Mouse (Mus musculus) neural tube, embryonic 10.5 days (tissue): ENCODE measurements at regions not wholly inside any gene's neighbourhood (a gene's known extent, or its start where the extent isn't known, plus 50 kb on each side); places are given as distances from the start of the nearest gene placed in this dataset.

ENCODE experiments used
- DNase-seq: peaks from one replicate; pipeline ENCODE4 v3.0.0-alpha.2; 2017; ENCODE audit warnings: low spot score; ENCODE audit errors: extremely low spot score

GRCm38 (mm10) chr11:112885336-112885940 lies 103.4 kb downstream of the Sox9 start:
- DNase-seq, result peak; percentile 64

GRCm38 (mm10) chr11:112886139-112886538 lies 104.1 kb downstream of the Sox9 start:
- DNase-seq, result no peak

- DNase-seq, result no peak
Measured at GRCm38 (mm10) chr11:112889760-112890159, 107.7 kb downstream of the Sox9 start.

- DNase-seq, result no peak
Measured at GRCm38 (mm10) chr11:112897597-112897996, 115.6 kb downstream of the Sox9 start.

GRCm38 (mm10) chr11:112902618-112903017 lies 120.6 kb downstream of the Sox9 start:
- no peak for DNase-seq

- DNase-seq, result no peak
Measured at GRCm38 (mm10) chr11:112910309-112910708, 128.3 kb downstream of the Sox9 start.

GRCm38 (mm10) chr11:112912875-112913274 lies 130.9 kb downstream of the Sox9 start:
- DNase-seq, result no peak

- DNase-seq, result no peak
Measured at GRCm38 (mm10) chr11:112916923-112917322, 134.9 kb downstream of the Sox9 start.

- no peak for DNase-seq
Measured at GRCm38 (mm10) chr11:112920131-112920530, 138.1 kb downstream of the Sox9 start.

GRCm38 (mm10) chr11:112924577-112924976 lies 142.6 kb downstream of the Sox9 start:
- no peak for DNase-seq

GRCm38 (mm10) chr11:112925140-112925539 lies 143.1 kb downstream of the Sox9 start:
- DNase-seq, result no peak

GRCm38 (mm10) chr11:112926330-112927025 lies 144.5 kb downstream of the Sox9 start:
- DNase-seq, result no peak

- no peak for DNase-seq
Measured at GRCm38 (mm10) chr11:112930186-112930808, 148.3 kb downstream of the Sox9 start.

GRCm38 (mm10) chr11:112938035-112938434 lies 156.0 kb downstream of the Sox9 start:
- no peak for DNase-seq

GRCm38 (mm10) chr11:112951421-112951820 lies 169.4 kb downstream of the Sox9 start:
- DNase-seq, result no peak

- DNase-seq, result no peak
Measured at GRCm38 (mm10) chr11:112952356-112952755, 170.3 kb downstream of the Sox9 start.

GRCm38 (mm10) chr11:112953491-112953890 lies 171.5 kb downstream of the Sox9 start:
- DNase-seq, result no peak

GRCm38 (mm10) chr11:112956748-112957440 lies 174.9 kb downstream of the Sox9 start:
- no peak for DNase-seq

GRCm38 (mm10) chr11:112959609-112960008 lies 177.6 kb downstream of the Sox9 start:
- DNase-seq, result no peak

GRCm38 (mm10) chr11:112973286-112973685 lies 191.3 kb downstream of the Sox9 start:
- no peak for DNase-seq

GRCm38 (mm10) chr11:112974893-112975292 lies 192.9 kb downstream of the Sox9 start:
- no peak for DNase-seq
